In the genomic region with DNA sequence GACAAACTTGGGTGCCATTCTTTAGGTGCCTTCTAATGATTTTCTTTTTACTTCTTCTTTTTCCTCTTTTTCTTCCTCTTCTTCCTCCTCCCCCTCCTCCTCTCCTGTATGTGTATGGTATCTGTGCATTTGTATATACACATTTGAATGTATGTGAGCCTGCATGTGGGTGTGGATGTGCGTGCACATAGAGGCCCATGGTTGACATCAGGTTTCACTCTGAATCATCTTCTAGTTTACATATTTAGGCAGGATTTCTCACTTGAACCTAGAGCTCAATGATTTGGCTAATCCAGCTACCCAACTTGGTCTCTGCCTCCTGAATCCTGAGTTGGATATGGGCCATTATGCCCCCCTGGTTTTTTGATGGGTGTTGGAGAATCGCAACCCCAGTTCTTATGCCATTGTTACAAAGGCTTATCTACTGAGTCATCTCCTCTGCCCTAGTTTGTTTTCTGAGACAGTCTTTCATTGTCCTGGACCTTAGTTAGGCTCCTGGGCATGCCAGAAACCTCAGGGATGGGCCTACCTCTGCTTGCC, we compare ENCODE assay signal across 25 mouse cellular contexts. TPM values are rescaled to one million over a fixed set of nuclear protein-coding genes. Genes with fewer than 3 reads are reported as not detected.
A peak's percentile ranks its signal among the peaks of the same experiment; 100 is the strongest.
DNase-seq lines count a peak whose midpoint lies in the region; ATAC-seq and TF ChIP-seq lines count a peak whose summit lies in the region.
"Had no signal": no experiment of that assay in that cellular context is flagged by ENCODE, and none has a peak within 500 bp of the region (broad histone marks: within the 10 kb centered on the region; RNA-seq: fewer than 3 reads in every experiment).

No protein-coding gene starts in this region.

- H3K79me2 ChIP-seq in CH12.LX (replicated peaks; ENCODE audit: control insufficient read depth, extremely low read depth, insufficient read depth, poor library complexity, severe bottlenecking): no peaks in the 10 kb centered on the region

- peak; percentile 44; the same call in 1 of the 2 replicates for TF ChIP-seq EP300 in CH12.LX (IDR thresholded peaks at IDR 0.05; ENCODE audit: low read length)

- ATAC-seq in embryonic facial prominence, embryonic 15.5 days (ENCODE audit: insufficient number of reproducible peaks, low FRiP score, low TSS enrichment, low read depth): no peak
- no peak for ATAC-seq in intestine, embryonic 16.5 days
- ATAC-seq: activated CD4-positive, CD25-positive, alpha-beta regulatory T cell, adult 4 months; forebrain, embryonic 13.5 days; forebrain, embryonic 15.5 days; forebrain, postnatal 0 days; Patski had no signal

- no peak for TF ChIP-seq RAD21 in CH12.LX (IDR thresholded peaks at IDR 0.05; ENCODE audit: low read depth, low read length)

- no peaks in the 10 kb centered on the region for H3K27me3 ChIP-seq in embryonic facial prominence, embryonic 15.5 days
- H3K27me3 ChIP-seq in embryonic facial prominence, embryonic 10.5 days (replicated peaks; ENCODE audit: low read depth, poor library complexity, severe bottlenecking): no peaks in the 10 kb centered on the region
- H3K27me3 ChIP-seq in CH12.LX (replicated peaks): no peaks in the 10 kb centered on the region
- H3K27me3 ChIP-seq in intestine, embryonic 16.5 days (replicated peaks; ENCODE audit: control insufficient read depth, insufficient read depth, low read length): no peaks in the 10 kb centered on the region
- H3K27me3 ChIP-seq: embryonic facial prominence, embryonic 13.5 days; forebrain, embryonic 13.5 days; forebrain, embryonic 15.5 days; Patski had no signal

- H3K4me1 ChIP-seq in embryonic facial prominence, embryonic 15.5 days: peaks cover 25% of the 10 kb centered on the region
- H3K4me1 ChIP-seq in embryonic facial prominence, embryonic 10.5 days: no peaks in the 10 kb centered on the region
- H3K4me1 ChIP-seq in CH12.LX (ENCODE audit: control insufficient read depth in 1 of 2, insufficient read depth in 2 of 2): peaks cover 9 to 12% of the 10 kb centered on the region in 2 experiments
- H3K4me1 ChIP-seq in intestine, embryonic 16.5 days (ENCODE audit: control insufficient read depth, insufficient read depth, low read length): peaks cover 17% of the 10 kb centered on the region

- no peaks in the 10 kb centered on the region for H3K9me3 ChIP-seq in embryonic facial prominence, embryonic 15.5 days (replicated peaks)
- H3K9me3 ChIP-seq in embryonic facial prominence, embryonic 10.5 days: no peaks in the 10 kb centered on the region
- H3K9me3 ChIP-seq in CH12.LX (replicated peaks; ENCODE audit: low read length): no peaks in the 10 kb centered on the region
- no peaks in the 10 kb centered on the region for H3K9me3 ChIP-seq in intestine, embryonic 16.5 days (ENCODE audit: control insufficient read depth, low read length)
- H3K9me3 ChIP-seq: embryonic facial prominence, embryonic 13.5 days; forebrain, embryonic 13.5 days; forebrain, embryonic 15.5 days had no signal

- no peak overlapping the region for H3K9ac ChIP-seq in embryonic facial prominence, embryonic 15.5 days
- no peak overlapping the region for H3K9ac ChIP-seq in CH12.LX (ENCODE audit: insufficient read depth, low read depth)
- H3K9ac ChIP-seq in intestine, embryonic 16.5 days (ENCODE audit: low read depth, low read length): no peak overlapping the region
- H3K9ac ChIP-seq: embryonic facial prominence, embryonic 13.5 days; forebrain, embryonic 13.5 days; forebrain, embryonic 15.5 days; forebrain, postnatal 0 days had no signal

- WGBS in embryonic facial prominence, embryonic 15.5 days: 76% methylated on average over 2 of the region's 2 CpGs
- WGBS in embryonic facial prominence, embryonic 10.5 days: 94% methylated on average over 2 of the region's 2 CpGs
- 84% methylated on average over 2 of the region's 2 CpGs for WGBS in intestine, embryonic 16.5 days

- TF ChIP-seq POLR2A in CH12.LX (IDR thresholded peaks at IDR 0.05; ENCODE audit: low read depth, low read length): no peak

- dilution Hi-C loops in CH12.LX (cut with MboI; ENCODE audit: extremely low pct_ligation_motif_present, extremely low pct_unique_long_range_greater_than_20kb, low sequenced_read_pairs): no loop called here

- in situ Hi-C loops in CH12.LX (cut with MboI; ENCODE audit: low pct_ligation_motif_present, low pct_unique_long_range_greater_than_20kb, low sequenced_read_pairs): loop anchor here (25.0 kb wide), 1 partner anchor 114 kb away; no protein-coding TSS in a partner anchor

- H3K36me3 ChIP-seq in embryonic facial prominence, embryonic 15.5 days: no peaks in the 10 kb centered on the region
- no peaks in the 10 kb centered on the region for H3K36me3 ChIP-seq in embryonic facial prominence, embryonic 10.5 days (replicated peaks)
- H3K36me3 ChIP-seq in CH12.LX (replicated peaks in 1 of 2; ENCODE audit: control insufficient read depth in 1 of 2, insufficient read depth in 1 of 2, low read length in 1 of 2): no peaks in the 10 kb centered on the region
- no peaks in the 10 kb centered on the region for H3K36me3 ChIP-seq in intestine, embryonic 16.5 days (ENCODE audit: control insufficient read depth, insufficient read depth, low read length)
- H3K36me3 ChIP-seq: embryonic facial prominence, embryonic 13.5 days; forebrain, embryonic 15.5 days had no signal

- H3K4me2 ChIP-seq in embryonic facial prominence, embryonic 15.5 days (replicated peaks): no peak overlapping the region
- no peak overlapping the region for H3K4me2 ChIP-seq in CH12.LX (ENCODE audit: insufficient read depth, low read depth, poor library complexity, severe bottlenecking)
- no peak overlapping the region for H3K4me2 ChIP-seq in intestine, embryonic 16.5 days (ENCODE audit: low read depth, low read length)
- H3K4me2 ChIP-seq: embryonic facial prominence, embryonic 13.5 days; forebrain, embryonic 13.5 days; forebrain, embryonic 15.5 days had no signal

- no peak for TF ChIP-seq CTCF in layer of hippocampus, adult 2 months (conservative IDR thresholded peaks at IDR 0.05)
- TF ChIP-seq CTCF in CH12.LX (conservative IDR thresholded peaks at IDR 0.05 in 1 of 2, IDR thresholded peaks at IDR 0.05 in 1 of 2; ENCODE audit: low read depth in 2 of 2, low read length in 2 of 2): no peak

- DNase-seq in embryonic facial prominence, embryonic 10.5 days (ENCODE audit: low spot score): no peak
- no peak for DNase-seq in layer of hippocampus, adult 2 months (ENCODE audit: low spot score in 2 of 2)
- DNase-seq in layer of hippocampus, postnatal 10 days (ENCODE audit: low spot score in 2 of 2): no peak
- peak; percentile 23 for DNase-seq in CH12.LX (ENCODE audit: extremely low read depth)
- peak; percentile 83 for DNase-seq in Muller cell, postnatal 12 days (ENCODE audit: inconsistent ontology term)
- DNase-seq: adrenal gland, adult 8-10 months; adrenal gland, postnatal 14 days; adrenal gland, postnatal 36 days; cerebellum, adult 11-12 months; cerebellum, adult 2 months; cerebellum, adult 9-10 months; cerebellum, postnatal 10 days; cerebellum, postnatal 25 days; forebrain, postnatal 0 days had no signal

- no peak overlapping the region for H3K4me3 ChIP-seq in embryonic facial prominence, embryonic 15.5 days (replicated peaks)
- H3K4me3 ChIP-seq in embryonic facial prominence, embryonic 10.5 days: no peak overlapping the region
- H3K4me3 ChIP-seq in layer of hippocampus, adult 2 months: no peak overlapping the region
- H3K4me3 ChIP-seq in CH12.LX (replicated peaks in 1 of 3; ENCODE audit: low read depth in 2 of 3, low read length in 2 of 3, poor library complexity in 1 of 3): no peak overlapping the region
- H3K4me3 ChIP-seq in intestine, embryonic 16.5 days (ENCODE audit: low read length): no peak overlapping the region
- H3K4me3 ChIP-seq: embryonic facial prominence, embryonic 13.5 days; forebrain, embryonic 13.5 days; forebrain, embryonic 15.5 days had no signal

- 0 out of 2 replicates have a peak overlapping the region, but pooled peaks have one; percentile 11 for H3K27ac ChIP-seq in embryonic facial prominence, embryonic 15.5 days (replicated peaks)
- no peak overlapping the region for H3K27ac ChIP-seq in embryonic facial prominence, embryonic 10.5 days (replicated peaks)
- H3K27ac ChIP-seq in layer of hippocampus, adult 2 months: peak overlapping the region; percentile 53; the same call in 1 of the 2 replicates
- H3K27ac ChIP-seq in CH12.LX (ENCODE audit: insufficient read depth, low read depth): no peak overlapping the region
- H3K27ac ChIP-seq in intestine, embryonic 16.5 days (ENCODE audit: low read length): no peak overlapping the region
- H3K27ac ChIP-seq: embryonic facial prominence, embryonic 13.5 days; forebrain, embryonic 13.5 days; forebrain, embryonic 15.5 days had no signal

TF ChIP-seq in CH12.LX, 34 proteins besides CTCF, POLR2A, EP300 and RAD21:
- TF ChIP-seq NRF1 (IDR thresholded peaks at IDR 0.05; ENCODE audit: low read depth, low read length) (no peak), JUND (conservative IDR thresholded peaks at IDR 0.05; ENCODE audit: low read depth, low read length) (peak; percentile 69), IRF4 (IDR thresholded peaks at IDR 0.05; ENCODE audit: low read depth, low read length) (peak; percentile 89), ETS1 (conservative IDR thresholded peaks at IDR 0.05; ENCODE audit: low read depth, low read length) (peak; percentile 37; the same call in 1 of the 2 replicates), UBTF (IDR thresholded peaks at IDR 0.05; ENCODE audit: low read depth, low read length) (no peak), BHLHE40 (IDR thresholded peaks at IDR 0.05; ENCODE audit: low read depth, low read length) (peak; percentile 85), GABPA (IDR thresholded peaks at IDR 0.05; ENCODE audit: insufficient replicate concordance, low read depth, low read length) (no peak)

RNA-seq across cellular contexts. Expression of a gene that starts 30.9 kb away (rescaled TPM):
- polyA plus RNA-seq in embryonic facial prominence, embryonic 15.5 days (2015; fragmentation: Nextera tagmentation; extraction: Ambion mirVana): 31.3 and 33.6 TPM in 2 replicates
- polyA plus RNA-seq in embryonic facial prominence, embryonic 10.5 days (2016; fragmentation: Nextera tagmentation; extraction: Ambion mirVana): not detected in 2 replicates
- not detected for total RNA-seq in layer of hippocampus, adult 2 months (2021)
- total RNA-seq in layer of hippocampus, postnatal 10 days (2021): not detected
- total RNA-seq in CH12.LX (2012; rRNA removed) (not detected in 2 replicates), CH12.LX (2014; rRNA removed) (not detected in 2 replicates)
- not detected in 2 replicates for polyA plus RNA-seq in CH12.LX (2012; ENCODE audit: insufficient read length, low read depth)
- polyA plus RNA-seq in intestine, embryonic 16.5 days (2015; fragmentation: Nextera tagmentation; extraction: Ambion mirVana): not detected in 2 replicates
- total RNA-seq: adrenal gland, postnatal 14 days; ES-E14; forebrain, postnatal 0 days; MEL had no signal
- polyA plus RNA-seq: activated CD4-positive, CD25-positive, alpha-beta regulatory T cell, adult 4 months; cerebellum, adult 2 months; cortical plate, adult 2 months; forebrain, embryonic 11.5 days; forebrain, embryonic 13.5 days; forebrain, embryonic 15.5 days; forebrain, postnatal 0 days had no signal

Comparison
In these comparisons a context has a peak if more than half of its experiments do, and no peak if none do; other contexts are left out.
1. H3K27ac ChIP-seq: peak in embryonic facial prominence, embryonic 15.5 days (single experiment) and layer of hippocampus, adult 2 months (single experiment); none in embryonic facial prominence, embryonic 10.5 days (single experiment), CH12.LX (single experiment) and intestine, embryonic 16.5 days (single experiment).
2. RNA of a gene that starts 30.9 kb away (polyA plus RNA-seq): 31.3 to 33.6 TPM in embryonic facial prominence, embryonic 15.5 days; not detected in embryonic facial prominence, embryonic 10.5 days, not detected in CH12.LX and not detected in intestine, embryonic 16.5 days; every median in the first group is over 10 times any median in the second.
3. DNase-seq: peak in CH12.LX (single experiment) and Muller cell, postnatal 12 days (single experiment); none in embryonic facial prominence, embryonic 10.5 days (single experiment), layer of hippocampus, adult 2 months (0 of 2) and layer of hippocampus, postnatal 10 days (0 of 2).